Mouse (Mus musculus): ENCODE measurements around the gene Ksr1. TPM values are rescaled to one million over a fixed set of nuclear protein-coding genes. Genes with fewer than 3 reads are reported as not detected.
A peak's percentile ranks its signal among the peaks of the same experiment; 100 is the strongest.

Gene Ksr1
- polyA plus RNA-seq, 1 experiment from 2014 or later = 3.3 TPM

DNA sequence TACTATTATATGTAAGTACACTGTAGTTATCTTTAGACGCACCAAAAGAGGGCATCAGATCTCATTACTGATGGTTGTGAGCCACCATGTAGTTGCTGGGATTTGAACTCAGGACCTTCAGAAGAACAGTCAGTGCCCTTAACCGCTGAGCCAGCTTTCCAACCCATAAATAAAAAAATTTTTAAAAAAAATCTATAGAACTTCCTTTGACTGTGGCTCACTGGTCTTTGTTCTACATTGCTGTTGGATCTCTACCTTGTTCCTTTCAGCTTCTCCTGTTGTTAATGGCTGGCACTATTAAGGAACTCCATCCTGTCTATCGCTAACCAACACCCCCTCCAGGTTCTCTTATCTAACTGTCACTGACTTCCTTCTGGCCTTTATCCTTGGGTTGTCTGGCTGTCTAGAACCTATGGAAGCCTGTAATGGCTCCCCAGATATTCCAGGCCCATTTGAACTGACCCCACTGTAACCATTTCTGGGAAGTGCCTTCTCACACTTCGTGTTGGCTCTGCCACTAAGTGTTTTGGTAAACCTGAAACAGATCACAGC is 166.0 kb downstream of the Ksr1 start:
- Histone ChIP-seq H3K4me3 (ENCODE audit: low read depth, low read length) (no peak overlapping the region), H3K9ac (ENCODE audit: low read length) (no peak overlapping the region), H3K27me3 (ENCODE audit: control insufficient read depth, insufficient read depth, low read length) (no peaks in the 10 kb centered on the region), H3K9me3 (ENCODE audit: control insufficient read depth, low read length) (no peaks in the 10 kb centered on the region), H3K4me1 (ENCODE audit: control insufficient read depth, insufficient read depth, low read length) (no peaks in the 10 kb centered on the region), H3K27ac (ENCODE audit: low read depth, low read length) (no peak overlapping the region), H3K36me3 (ENCODE audit: control insufficient read depth, insufficient read depth, low read length) (no peaks in the 10 kb centered on the region), H3K4me2 (no peak overlapping the region)
- 87% methylated on average over 4 of the region's 4 CpGs for WGBS
- ATAC-seq (ENCODE audit: low FRiP score) (no peak), DNase-seq (ENCODE audit: low spot score, missing footprints) (peak; percentile 35)

DNA sequence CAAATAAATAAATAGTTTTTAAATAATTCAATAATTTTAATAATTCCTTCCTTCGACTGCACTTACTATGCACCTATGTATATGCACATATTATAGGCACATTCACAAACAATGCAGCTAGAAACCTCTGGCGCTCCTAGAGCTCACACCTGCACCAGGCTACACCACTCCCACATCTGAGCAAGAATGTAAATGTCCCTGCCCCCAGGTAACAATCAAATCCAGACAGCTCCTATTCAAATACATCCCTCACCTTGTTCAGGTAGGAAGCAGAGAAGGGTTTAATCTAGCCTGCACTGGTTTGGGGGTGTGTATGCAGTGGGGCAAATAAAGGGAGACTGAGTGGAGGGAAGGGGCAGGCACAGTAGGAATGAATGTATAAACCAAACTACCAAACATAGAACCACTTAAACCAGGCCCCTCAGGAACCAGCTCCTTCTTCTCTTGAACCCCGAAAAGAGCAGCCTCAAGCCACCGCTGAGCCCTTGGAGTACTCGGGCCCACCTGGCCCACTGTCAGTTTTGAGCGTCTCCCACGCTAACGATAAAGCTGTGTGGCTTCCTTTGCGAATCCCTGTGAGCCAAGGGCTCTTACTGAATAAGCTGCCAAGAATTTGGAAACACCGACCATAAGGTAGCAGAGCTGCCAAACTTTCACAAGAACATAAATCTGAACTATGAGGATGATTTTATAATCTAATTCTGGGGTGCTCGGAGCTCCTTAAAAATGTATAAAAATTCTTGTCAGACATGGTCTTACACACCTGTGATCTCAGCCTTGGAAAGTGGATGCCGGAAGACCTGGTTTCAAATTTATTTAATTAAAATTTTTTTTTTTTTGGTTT is 167.8 kb downstream of the Ksr1 start:
- WGBS = 89% methylated on average over 12 of the region's 12 CpGs
- H3K4me1 ChIP-seq (ENCODE audit: control insufficient read depth, insufficient read depth, low read length) = no peaks in the 10 kb centered on the region
- H3K27me3 ChIP-seq (ENCODE audit: control insufficient read depth, insufficient read depth, low read length) = no peaks in the 10 kb centered on the region
- H3K4me3 ChIP-seq (ENCODE audit: low read depth, low read length) = no peak overlapping the region
- no peak for ATAC-seq (ENCODE audit: low FRiP score)
- no peak overlapping the region for H3K27ac ChIP-seq (ENCODE audit: low read depth, low read length)
- peak; percentile 64 for DNase-seq (ENCODE audit: low spot score, missing footprints)
- H3K36me3 ChIP-seq (ENCODE audit: control insufficient read depth, insufficient read depth, low read length) = no peaks in the 10 kb centered on the region
- no peaks in the 10 kb centered on the region for H3K9me3 ChIP-seq (ENCODE audit: control insufficient read depth, low read length)
- no peak overlapping the region for H3K9ac ChIP-seq (ENCODE audit: low read length)
- no peak overlapping the region for H3K4me2 ChIP-seq

DNA sequence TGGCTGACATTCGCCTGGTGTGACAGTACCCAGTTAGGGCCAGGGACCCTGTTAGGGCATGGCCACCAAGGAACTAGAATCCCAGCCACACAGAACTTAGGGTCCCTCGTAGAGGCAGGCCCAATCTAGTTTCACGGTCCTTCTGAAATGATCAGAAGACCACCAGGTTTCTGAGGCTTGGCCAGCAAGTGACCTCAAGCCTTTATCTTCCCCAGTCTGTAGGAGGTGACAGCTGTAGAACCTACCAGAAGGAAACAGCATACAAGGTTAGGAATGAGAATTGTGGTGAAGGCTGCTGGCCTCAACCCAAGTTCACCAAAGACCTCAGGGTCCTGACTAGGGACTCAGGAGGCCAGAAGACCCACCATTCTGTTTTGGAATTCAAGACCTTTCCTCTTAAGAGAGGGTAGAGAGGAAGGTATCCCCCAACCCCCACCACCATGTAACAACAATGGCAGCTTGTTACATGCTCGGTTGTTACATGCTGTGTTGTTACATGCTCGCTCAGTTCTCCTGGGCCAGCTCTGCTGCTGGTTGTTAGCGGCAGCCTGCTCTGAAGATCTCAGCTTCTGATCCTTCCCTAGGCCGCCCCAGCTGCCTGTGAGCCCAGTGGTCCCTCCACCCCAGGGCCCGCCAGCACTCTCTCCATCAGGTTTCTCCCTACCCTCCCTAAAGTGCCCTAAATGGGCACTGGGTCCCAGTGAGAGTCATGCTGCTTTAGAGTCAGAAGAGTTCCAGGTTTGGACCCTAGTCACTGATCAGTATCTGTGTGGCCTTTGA is 169.3 kb downstream of the Ksr1 start:
- DNase-seq (ENCODE audit: low spot score, missing footprints) = peak; percentile 47
- WGBS = 77% methylated on average over 8 of the region's 8 CpGs
- H3K4me3 ChIP-seq (ENCODE audit: low read depth, low read length) = no peak overlapping the region
- H3K4me2 ChIP-seq = no peak overlapping the region
- no peak overlapping the region for H3K27ac ChIP-seq (ENCODE audit: low read depth, low read length)
- H3K9ac ChIP-seq (ENCODE audit: low read length) = no peak overlapping the region
- no peak for ATAC-seq (ENCODE audit: low FRiP score)
- H3K9me3 ChIP-seq (ENCODE audit: control insufficient read depth, low read length) = no peaks in the 10 kb centered on the region
- H3K4me1 ChIP-seq (ENCODE audit: control insufficient read depth, insufficient read depth, low read length) = 0 out of 2 replicates have a peak, but pooled peaks cover 2% of the 10 kb centered on the region
- H3K27me3 ChIP-seq (ENCODE audit: control insufficient read depth, insufficient read depth, low read length) = no peaks in the 10 kb centered on the region
- H3K36me3 ChIP-seq (ENCODE audit: control insufficient read depth, insufficient read depth, low read length) = no peaks in the 10 kb centered on the region

DNA sequence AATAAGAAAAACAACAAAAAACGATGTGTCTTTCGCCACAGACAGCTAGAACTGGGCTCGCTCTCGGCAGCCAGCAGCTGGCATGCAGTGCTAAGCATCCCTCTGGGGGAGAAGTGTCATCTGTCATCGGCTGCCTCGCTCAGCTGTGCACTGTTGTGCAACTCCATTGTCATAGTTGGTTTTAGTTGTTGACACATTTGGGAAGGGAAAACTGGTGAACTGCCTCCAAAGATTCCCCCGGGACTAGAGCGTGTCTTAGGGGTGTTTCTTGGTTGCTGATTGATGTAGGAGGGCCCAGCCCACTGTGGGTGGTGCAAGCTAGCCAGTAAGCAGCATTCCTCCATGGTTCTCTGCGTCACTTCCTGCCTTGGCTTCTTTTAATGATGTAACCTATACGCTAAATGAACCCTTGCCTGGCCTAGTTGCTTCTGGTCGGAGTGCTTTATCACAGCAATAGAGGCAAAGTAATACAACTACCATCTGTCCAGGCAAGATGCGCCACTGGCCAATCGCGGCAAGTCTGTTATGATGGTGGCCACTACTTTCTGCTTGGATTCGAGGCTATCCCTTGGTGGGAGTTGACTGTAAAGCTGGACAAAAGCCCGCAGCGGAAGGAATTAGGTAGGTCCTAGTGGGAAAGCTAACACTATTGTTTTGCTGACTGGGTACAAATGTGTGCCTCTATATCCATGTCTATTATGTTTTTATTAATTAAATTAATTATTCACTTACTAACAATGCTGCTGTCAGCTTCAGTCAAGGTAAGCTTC is 172.6 kb downstream of the Ksr1 start:
- ATAC-seq (ENCODE audit: low FRiP score) (no peak), DNase-seq (ENCODE audit: low spot score, missing footprints) (peak; percentile 72)
- no peak overlapping the region for H3K9ac ChIP-seq (ENCODE audit: low read length)
- no peak overlapping the region for H3K27ac ChIP-seq (ENCODE audit: low read depth, low read length)
- H3K9me3 ChIP-seq (ENCODE audit: control insufficient read depth, low read length) = no peaks in the 10 kb centered on the region
- H3K4me1 ChIP-seq (ENCODE audit: control insufficient read depth, insufficient read depth, low read length) = 0 out of 2 replicates have a peak, but pooled peaks cover 2% of the 10 kb centered on the region
- H3K27me3 ChIP-seq (ENCODE audit: control insufficient read depth, insufficient read depth, low read length) = no peaks in the 10 kb centered on the region
- H3K36me3 ChIP-seq (ENCODE audit: control insufficient read depth, insufficient read depth, low read length) = no peaks in the 10 kb centered on the region
- no peak overlapping the region for H3K4me3 ChIP-seq (ENCODE audit: low read depth, low read length)
- WGBS = 78% methylated on average over 17 of the region's 17 CpGs
- H3K4me2 ChIP-seq = no peak overlapping the region

DNA sequence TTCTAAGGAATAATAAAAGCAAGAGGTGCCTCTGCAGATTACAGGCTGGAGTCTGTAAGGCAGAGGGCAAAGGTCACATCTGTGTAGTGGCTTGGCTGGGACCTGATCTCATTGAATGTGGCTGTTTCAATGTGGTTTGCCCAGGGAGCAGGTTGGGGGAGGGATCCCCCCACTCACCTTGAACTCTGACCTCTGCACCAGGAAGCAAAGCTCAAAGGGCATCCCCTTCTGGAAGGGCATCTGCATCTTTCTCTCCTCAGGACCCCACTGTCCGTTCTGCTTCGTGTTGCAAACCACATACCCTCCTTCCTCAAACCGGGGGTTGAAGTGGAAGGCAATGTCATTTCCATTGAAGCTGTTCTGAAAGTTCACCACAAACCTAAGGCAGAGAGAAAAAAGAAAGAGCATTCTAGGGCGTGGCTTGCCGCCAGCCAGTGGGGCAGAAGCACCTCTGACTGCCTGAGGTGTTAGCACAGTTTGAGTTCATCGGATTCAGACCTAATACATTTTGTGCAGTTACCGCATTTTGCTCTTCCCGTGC is 173.3 kb downstream of the Ksr1 start:
- Histone ChIP-seq H3K27ac (ENCODE audit: low read depth, low read length) (no peak overlapping the region), H3K4me3 (ENCODE audit: low read depth, low read length) (no peak overlapping the region), H3K9me3 (ENCODE audit: control insufficient read depth, low read length) (no peaks in the 10 kb centered on the region), H3K27me3 (ENCODE audit: control insufficient read depth, insufficient read depth, low read length) (no peaks in the 10 kb centered on the region), H3K9ac (ENCODE audit: low read length) (no peak overlapping the region), H3K4me2 (no peak overlapping the region), H3K4me1 (ENCODE audit: control insufficient read depth, insufficient read depth, low read length) (0 out of 2 replicates have a peak, but pooled peaks cover 2% of the 10 kb centered on the region), H3K36me3 (ENCODE audit: control insufficient read depth, insufficient read depth, low read length) (no peaks in the 10 kb centered on the region)
- WGBS = 67% methylated on average over 8 of the region's 8 CpGs
- ATAC-seq (ENCODE audit: low FRiP score) = no peak
- DNase-seq (ENCODE audit: low spot score, missing footprints) = no peak

DNA sequence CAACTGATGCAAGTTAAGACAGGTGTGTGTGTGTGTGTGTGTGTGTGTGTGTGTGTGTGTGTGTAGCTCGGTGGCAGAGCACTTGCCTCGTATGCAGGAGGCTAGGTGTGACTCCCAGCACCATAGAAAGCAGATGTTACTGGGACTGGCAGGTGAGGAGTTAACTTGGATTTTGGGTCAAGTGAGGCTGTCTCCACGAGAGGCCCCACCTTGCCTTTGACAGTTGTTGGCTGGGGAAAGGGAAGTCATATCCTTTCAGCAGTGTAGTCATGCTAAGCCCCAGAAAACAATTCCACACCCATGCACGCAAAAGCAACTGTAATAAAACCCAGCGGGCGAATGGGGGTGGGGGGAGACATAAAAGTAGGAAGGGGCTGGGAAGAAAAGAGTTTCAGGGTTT is 173.9 kb downstream of the Ksr1 start:
- Histone ChIP-seq H3K4me1 (ENCODE audit: control insufficient read depth, insufficient read depth, low read length) (0 out of 2 replicates have a peak, but pooled peaks cover 2% of the 10 kb centered on the region), H3K27ac (ENCODE audit: low read depth, low read length) (no peak overlapping the region), H3K36me3 (ENCODE audit: control insufficient read depth, insufficient read depth, low read length) (no peaks in the 10 kb centered on the region), H3K4me2 (no peak overlapping the region), H3K9me3 (ENCODE audit: control insufficient read depth, low read length) (no peaks in the 10 kb centered on the region), H3K9ac (ENCODE audit: low read length) (no peak overlapping the region), H3K4me3 (ENCODE audit: low read depth, low read length) (no peak overlapping the region), H3K27me3 (ENCODE audit: control insufficient read depth, insufficient read depth, low read length) (no peaks in the 10 kb centered on the region)
- peak; percentile 75 for DNase-seq (ENCODE audit: low spot score, missing footprints)
- no peak for ATAC-seq (ENCODE audit: low FRiP score)
- 59% methylated on average over 6 of the region's 6 CpGs for WGBS

DNA sequence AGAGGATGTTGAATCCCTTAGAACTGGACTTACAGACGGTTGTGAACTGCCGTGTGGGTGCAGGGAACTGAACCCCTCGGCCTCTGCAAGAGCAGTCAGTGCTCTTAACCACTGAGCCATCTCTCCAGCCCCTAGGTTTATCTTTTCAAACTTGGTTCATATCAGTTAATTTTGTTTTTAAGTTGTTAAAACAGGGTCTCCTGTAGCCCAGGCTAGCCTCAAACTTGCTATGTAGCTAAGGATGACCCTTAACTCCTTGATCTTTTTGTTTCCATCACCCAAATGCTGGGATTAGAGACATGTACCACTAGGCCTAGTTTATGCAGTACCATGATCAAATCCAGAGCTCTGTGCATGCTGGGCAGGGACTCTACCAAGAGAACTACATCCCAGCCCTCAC is 174.5 kb downstream of the Ksr1 start:
- Histone ChIP-seq H3K27ac (ENCODE audit: low read depth, low read length) (no peak overlapping the region), H3K4me3 (ENCODE audit: low read depth, low read length) (no peak overlapping the region), H3K36me3 (ENCODE audit: control insufficient read depth, insufficient read depth, low read length) (no peaks in the 10 kb centered on the region), H3K4me2 (no peak overlapping the region), H3K4me1 (ENCODE audit: control insufficient read depth, insufficient read depth, low read length) (0 out of 2 replicates have a peak, but pooled peaks cover 2% of the 10 kb centered on the region), H3K9ac (ENCODE audit: low read length) (no peak overlapping the region), H3K27me3 (ENCODE audit: control insufficient read depth, insufficient read depth, low read length) (no peaks in the 10 kb centered on the region), H3K9me3 (ENCODE audit: control insufficient read depth, low read length) (no peaks in the 10 kb centered on the region)
- peak; percentile 80 for DNase-seq (ENCODE audit: low spot score, missing footprints)
- ATAC-seq (ENCODE audit: low FRiP score) = no peak
- 93% methylated on average over 3 of the region's 3 CpGs for WGBS

DNA sequence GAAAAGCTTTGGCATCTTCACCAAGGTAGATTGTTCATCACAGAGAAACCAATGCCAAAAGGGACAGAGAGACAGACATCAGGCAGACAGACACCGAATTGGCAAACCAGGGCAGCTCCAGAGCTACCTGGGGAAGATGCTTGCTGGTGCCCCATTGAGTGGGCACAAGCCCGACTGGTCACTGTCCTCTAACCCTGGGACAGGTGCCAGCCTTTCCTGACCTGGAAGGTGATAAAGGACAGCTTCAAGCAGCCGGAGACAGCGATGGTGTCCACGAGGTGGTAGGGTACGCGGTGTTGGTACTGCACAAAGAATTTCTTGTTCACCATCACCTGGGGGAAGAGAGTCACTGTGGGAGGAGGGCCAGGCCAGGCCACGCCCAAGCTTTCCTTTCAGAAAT is 175.1 kb downstream of the Ksr1 start:
- no peak overlapping the region for H3K4me3 ChIP-seq (ENCODE audit: low read depth, low read length)
- H3K9me3 ChIP-seq (ENCODE audit: control insufficient read depth, low read length) = no peaks in the 10 kb centered on the region
- H3K27ac ChIP-seq (ENCODE audit: low read depth, low read length) = no peak overlapping the region
- H3K36me3 ChIP-seq (ENCODE audit: control insufficient read depth, insufficient read depth, low read length) = no peaks in the 10 kb centered on the region
- no peaks in the 10 kb centered on the region for H3K27me3 ChIP-seq (ENCODE audit: control insufficient read depth, insufficient read depth, low read length)
- 88% methylated on average over 8 of the region's 8 CpGs for WGBS
- H3K9ac ChIP-seq (ENCODE audit: low read length) = no peak overlapping the region
- ATAC-seq (ENCODE audit: low FRiP score) (no peak), DNase-seq (ENCODE audit: low spot score, missing footprints) (peak; percentile 62)
- H3K4me1 ChIP-seq (ENCODE audit: control insufficient read depth, insufficient read depth, low read length) = 0 out of 2 replicates have a peak, but pooled peaks cover 2% of the 10 kb centered on the region
- H3K4me2 ChIP-seq = no peak overlapping the region
